Mouse (Mus musculus) CD8-positive naive resting alpha-beta T cell, adult 2 months (primary cell): ENCODE results near the gene Tent4a.

Experiments
- DNase-seq, 2 experiments: peaks; one replicate each; pipeline ENCODE4 v3.0.0; 2022; ENCODE audit warnings: low read depth in 2 of 2, low spot score in 2 of 2

Tent4a gene

DNA sequence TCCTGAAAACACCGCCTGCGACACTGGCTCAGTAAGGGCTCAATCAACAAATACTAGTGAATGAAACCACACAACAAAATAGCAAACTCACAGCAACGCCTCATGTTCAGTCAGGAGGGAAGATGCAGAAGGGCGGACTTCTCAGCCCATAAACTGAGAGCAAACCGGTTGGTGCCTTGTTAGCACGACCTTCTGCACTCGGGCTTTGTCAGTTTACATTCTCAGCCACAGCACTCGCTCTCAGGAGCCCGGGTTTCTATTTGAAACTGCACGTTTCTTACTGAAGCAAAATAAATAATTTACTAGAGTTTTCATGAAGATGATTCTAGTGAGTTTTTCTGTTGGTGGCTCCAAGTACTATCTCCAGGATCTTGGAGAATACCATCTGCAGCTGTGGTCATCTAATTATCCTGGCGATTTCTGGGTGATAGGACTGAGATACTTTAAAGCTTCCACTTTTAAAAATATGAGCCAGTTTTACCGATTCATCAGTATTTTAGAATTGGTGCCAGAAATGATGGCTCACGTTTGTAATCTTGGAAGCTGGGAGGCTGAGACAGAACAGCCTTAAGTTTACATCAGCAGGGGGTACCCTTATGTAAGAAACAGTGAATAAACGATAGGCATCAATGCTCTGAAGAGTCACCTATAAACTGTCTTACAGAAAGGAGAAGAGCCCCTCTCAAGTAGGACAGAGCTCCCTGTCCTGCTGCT, 10.8 kb downstream of the Tent4a start:
- DNase-seq: no peak

DNA sequence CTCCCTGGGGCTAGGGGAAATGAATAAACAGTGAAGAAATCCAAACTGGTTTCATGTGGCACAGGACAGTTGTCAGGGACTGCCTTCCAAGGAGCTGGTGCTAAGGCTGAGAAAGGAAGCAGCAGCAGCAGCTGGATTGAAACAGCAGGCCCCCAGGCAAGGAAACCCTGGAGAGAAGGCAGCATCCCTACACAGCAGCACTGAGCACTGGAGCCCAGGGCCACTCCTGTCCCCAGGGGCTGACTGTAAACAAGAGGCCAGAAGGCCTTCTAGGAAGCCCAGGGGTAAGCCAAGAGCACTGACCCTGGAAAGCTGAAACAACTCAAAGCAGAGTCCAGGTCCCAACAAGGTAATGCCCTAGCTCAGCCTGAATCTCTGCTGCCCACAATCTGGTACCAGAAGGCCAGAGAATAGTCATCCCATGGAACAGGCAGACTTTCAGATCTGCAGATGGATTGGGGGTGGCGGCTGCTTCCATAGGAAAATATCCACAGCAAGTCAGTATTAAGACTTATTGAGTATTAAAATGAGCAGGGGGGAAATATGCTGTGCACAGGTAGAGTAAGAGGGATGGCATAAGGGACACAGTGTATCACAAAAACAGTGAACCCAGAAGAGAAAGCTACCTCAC, 12.1 kb downstream of the Tent4a start:
- no peak for DNase-seq

DNA sequence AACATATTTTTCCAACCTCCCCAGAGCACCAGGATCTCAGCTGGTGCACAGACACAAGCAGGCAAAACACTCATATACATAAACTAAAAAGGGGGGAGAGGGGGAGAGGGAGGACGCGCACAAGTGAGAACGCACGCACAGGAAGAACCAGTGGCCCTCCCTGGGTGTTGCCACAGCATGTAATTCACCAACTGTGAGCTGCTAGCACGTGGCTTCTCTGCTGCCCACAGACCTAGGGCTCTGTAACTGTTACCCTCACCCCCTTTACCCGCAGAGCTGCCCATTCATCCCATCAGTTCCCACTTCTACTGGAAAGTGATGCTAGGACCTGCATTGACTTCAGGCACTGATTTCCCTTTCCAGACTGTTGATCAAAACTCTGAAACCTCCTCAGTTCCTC, 15.3 kb downstream of the Tent4a start:
- DNase-seq: no peak

- no peak for DNase-seq
Measured at GRCm38 (mm10) chr13:69517445-69517844, 17.0 kb downstream of the Tent4a start.

- no peak for DNase-seq
Measured at GRCm38 (mm10) chr13:69515091-69515490, 19.3 kb downstream of the Tent4a start.

DNA sequence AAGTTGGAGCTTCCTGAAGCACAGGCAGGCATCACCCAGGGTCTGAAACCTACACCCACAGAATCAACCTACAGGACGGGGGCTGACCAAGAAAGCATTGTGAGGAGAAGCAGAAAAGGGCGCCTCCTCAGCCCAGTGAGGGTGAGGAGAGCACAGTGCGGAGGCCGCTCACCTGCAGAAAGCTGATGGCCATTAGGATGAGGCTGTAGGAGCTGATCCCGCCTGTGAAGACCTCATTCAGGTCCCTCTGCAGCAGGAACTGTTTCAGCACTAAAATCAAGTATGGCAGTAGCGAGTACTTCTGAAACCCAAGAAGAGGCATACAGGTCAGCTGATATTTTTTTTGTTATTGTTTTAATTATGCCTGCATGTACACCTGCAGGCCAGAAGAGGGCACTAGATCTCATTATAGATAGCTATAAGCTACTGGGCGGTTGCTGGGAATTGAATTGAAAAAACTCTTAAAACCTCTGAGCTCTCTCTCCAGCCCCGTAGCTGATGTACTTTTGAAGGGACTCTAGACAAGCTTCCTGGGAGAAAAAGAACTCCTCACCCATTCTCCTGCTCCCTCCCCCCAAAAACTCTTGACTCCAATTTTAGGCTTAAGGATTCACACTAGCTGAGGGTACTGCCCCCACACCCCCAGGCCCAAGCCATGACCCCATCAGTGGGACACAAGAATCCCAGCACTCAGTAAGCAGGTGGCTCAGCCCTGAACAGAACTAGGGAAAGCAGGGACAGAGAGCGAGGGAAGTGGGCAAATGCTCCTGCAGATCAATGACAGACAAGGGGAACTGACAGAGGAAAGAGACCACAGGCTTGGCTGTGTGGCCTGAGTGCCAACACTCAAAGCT, 24.8 kb downstream of the Tent4a start:
- peak; percentile 21 to 52 for DNase-seq

DNA sequence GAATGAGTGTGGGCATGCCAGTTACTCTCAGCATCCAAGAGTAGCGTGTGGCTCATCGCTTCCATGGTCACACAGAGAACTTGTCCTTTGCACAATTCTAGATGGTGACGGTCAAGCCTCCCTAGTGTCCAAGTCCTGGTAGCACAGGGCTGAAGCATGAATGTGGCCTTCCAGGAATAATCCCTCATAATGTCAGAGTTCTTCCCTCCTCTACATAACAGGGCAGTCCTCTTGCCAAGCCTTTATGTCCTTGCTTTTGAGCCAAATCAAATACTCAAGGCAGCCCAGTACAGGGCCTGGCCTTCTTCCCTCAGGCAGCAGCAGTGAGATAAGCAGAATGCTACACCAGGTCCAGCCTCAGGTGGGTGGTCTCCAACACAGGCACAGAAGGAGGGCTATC, 26.8 kb downstream of the Tent4a start:
- DNase-seq: no peak

GRCm38 (mm10) chr13:69506341-69507086, 27.9 kb downstream of the Tent4a start:
- no peak for DNase-seq

DNA sequence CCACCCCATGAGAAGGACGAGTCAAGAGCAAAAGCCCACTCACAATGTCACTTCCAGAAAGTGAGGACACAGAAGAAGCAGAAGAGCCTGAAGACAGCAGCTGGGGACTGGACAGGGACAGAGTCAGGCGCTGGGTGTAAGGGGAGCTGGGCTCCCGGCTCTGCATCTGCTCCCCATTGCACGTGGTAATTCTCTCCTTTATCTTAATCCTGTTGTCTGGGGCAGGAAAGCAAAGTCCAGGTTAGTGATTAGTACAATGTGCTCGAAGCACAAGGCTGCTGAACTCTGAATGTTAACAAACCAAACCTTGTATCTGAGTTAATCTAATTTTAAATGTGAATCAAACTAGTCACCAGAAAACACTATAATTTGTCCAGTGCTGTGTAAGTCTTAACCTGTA, 31.6 kb downstream of the Tent4a start:
- no peak for DNase-seq

- no peak for DNase-seq
Measured at GRCm38 (mm10) chr13:69502157-69502750, 32.2 kb downstream of the Tent4a start.

- DNase-seq: no peak
Measured at GRCm38 (mm10) chr13:69498276-69498675, 36.1 kb downstream of the Tent4a start.

DNA sequence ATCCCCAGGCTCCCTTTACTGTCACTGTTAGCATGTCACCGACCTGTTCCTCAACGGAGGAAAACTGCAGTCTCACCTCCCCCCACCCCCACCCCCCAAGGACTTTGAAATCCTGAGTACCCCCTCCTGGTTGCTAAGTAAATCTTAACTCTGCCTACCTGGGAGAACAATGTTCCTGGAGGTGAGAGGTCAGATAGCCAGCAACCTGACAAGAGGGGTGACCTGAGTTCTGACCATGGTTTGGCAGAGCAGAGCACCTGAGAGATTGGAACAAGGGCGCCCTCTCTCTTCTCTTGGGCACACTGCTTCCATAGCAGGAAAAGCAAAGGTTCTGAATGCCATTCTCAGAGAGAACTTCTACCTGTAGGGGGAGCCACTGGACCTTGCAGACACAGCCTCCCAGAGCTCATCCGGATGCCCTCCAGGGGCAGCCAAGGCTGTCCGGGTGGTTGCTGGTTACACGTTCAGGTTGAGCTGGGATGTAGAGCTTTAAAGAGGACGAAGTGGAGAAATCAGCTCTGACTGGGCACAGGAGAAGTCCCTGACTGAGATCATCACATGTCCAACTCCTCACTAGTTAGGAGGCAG, 41.4 kb downstream of the Tent4a start:
- peak; percentile 13 to 39 for DNase-seq

DNA sequence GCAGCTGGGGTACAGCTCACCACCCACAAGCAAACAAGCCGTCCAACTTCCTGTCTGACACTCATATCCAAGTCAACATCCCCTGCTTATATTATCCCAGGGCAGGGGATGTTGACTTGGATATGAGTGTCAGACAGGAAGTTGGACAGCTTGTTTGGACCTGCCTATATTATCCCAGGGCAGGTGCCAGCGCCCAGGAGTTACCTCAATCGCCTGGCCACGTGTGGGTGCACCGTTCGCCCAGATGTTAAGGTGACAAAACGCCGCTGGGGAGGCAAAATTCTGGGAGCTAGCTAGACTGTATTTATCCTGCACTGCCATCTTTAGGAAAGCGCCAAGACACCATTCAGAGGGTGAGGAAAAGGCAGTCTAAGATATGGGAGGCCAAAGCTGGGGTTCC, 44.6 kb downstream of the Tent4a start:
- no peak for DNase-seq

DNA sequence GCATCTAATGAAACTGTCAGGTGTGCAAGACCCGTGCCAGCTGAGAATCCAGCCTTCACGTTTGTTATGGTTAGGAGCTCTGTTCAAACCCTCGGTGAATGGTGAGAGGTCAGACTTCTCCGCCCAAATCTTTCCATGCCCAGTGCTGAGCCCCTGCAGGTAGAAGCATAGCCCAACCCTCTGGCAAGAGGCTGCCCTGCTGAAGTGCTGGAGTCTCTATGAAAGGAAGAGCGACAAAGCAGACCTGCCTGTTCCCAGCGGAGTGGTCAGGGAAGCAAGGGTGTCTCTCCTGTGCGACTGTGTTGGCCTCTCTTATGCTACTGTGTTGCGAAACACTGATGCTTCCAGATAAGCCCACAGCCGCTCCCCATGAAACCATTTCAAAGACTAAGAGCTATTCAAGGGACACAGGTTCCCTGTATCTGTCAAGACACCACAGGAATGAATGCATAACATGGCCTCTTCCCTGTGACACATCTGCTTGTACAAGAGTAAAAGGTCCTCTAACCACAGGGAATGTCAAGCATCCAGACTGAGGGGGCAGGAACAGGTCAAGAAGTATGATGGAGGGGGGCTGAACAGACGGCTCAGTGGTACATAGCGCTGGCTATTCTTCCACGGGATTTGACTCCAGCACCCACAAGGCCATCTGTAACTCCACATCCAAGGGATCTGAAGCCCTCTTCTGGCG, 45.7 kb downstream of the Tent4a start:
- no peak for DNase-seq

DNA sequence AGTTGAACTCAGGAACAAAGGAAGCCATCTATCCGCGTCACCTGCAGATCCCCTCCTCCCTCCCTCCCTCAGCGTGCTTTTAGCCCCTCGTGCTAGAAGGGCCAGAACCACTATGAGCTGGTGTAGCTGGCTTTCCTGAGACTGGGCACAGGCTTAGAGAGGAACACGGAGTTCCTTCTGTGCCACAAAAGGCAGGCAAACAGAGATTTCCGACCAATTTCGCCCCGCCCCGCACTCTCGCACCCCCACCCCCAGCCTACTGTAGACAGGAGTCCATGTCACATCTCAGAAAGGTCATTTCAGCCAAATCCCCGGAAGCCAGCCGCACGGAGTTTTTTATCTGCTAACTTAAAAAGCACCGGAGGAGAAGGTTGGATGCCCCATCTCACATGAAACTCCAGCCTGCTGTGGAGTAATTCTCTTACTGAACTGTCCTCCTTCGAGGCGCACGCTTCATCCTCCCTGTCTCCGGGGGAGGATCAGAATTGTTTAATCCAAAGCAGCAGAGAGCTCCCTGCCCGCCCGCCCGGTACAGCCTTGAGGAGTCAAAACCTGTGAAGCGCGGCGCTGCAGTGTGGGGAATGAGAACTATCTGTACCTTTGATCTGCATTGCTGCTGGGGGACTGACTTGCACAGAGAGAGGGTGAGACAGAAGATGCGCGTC, 46.7 kb downstream of the Tent4a start:
- no peak for DNase-seq

- DNase-seq: no peak
Measured at GRCm38 (mm10) chr13:69487108-69487507, 47.3 kb downstream of the Tent4a start.

DNA sequence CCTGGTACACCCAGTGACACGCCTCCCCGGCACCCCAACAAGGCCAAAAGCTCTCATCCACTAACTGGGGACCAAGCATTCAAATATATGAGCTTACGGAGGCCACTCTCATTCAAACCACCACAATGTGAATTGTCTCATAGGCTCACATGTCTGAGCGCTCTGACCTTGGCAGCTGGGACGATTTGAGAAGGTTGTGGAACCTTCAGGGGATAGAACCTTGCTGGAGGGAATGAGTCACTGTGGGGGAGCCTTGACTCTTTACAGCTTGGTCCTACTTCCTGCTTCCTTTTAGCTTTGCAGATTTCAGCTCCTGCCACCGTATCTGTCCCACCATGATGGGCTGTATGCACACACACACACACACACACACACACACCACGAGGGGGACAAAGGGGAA, 48.6 kb downstream of the Tent4a start:
- no peak for DNase-seq

DNA sequence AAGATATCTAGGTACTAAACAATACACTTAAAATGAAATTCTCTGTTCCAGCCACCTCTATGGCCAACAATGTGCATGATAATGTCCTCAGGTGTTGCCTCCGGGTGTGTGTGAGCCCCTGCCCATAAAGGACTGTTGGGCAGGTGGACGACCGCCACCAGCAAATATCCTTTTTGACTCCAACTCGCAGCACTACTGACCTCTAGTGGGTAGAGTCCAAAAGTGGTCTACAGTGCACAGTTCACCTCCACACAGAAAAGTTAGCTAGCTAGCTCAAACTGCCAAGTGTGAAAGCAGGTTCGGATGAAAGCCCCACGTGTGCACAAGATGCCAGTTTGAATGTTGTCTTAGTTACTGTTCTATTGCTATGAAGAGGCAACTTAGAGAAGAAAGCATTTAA, 49.1 kb downstream of the Tent4a start:
- DNase-seq: no peak

DNA sequence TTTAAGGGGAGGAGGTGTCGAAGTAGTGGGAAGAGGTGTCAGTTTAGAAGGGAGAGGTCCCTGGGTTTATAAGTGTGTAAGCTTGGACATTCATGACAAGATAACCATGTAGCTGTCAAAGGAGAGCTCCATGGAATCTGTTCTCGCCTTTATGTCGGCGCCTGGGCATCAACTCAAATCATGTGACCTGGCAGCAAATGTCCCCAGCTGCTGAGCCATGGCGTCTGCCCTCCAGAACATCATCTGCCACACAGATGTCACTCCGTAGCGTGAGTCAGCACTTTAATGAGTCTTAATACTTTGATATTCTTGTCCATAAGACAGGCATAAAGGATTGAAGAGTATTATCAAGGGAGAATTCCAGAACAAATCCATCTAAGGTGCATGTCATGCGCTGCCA, 51.7 kb downstream of the Tent4a start:
- DNase-seq: no peak
